Mouse (Mus musculus) heart, embryonic 16.5 days (tissue): ENCODE results near the gene Trim27. TPM values are rescaled to one million over a fixed set of nuclear protein-coding genes. Genes with fewer than 3 reads are reported as not detected.

ENCODE experiments used
- ATAC-seq: fragments of 200-750 bp; cut with Nextera tagmentation; replicated peaks from 2 replicates; pipeline ENCODE4 v1.8.0; 2017; ENCODE audit warnings: moderate number of reproducible peaks; ENCODE audit not compliant: insufficient read depth, low FRiP score; ENCODE audit errors: extremely low read depth
- H3K27ac ChIP-seq: fragments of 300-500 bp; sonication (generic); 2 replicates; pipeline ENCODE4 v1.5.1; 2014; ENCODE audit warnings: mild to moderate bottlenecking, low read length, control low read depth, moderate library complexity
- H3K27me3 ChIP-seq: fragments of 300-500 bp; sonication (generic); 2 replicates; pipeline ENCODE4 v1.6.1; 2014; ENCODE audit warnings: low read length, mixed read lengths; ENCODE audit not compliant: control insufficient read depth, insufficient read depth
- H3K36me3 ChIP-seq: fragments of 300-500 bp; sonication (generic); 2 replicates; pipeline ENCODE4 v1.6.1; 2014; ENCODE audit not compliant: control insufficient read depth, insufficient read depth
- H3K4me1 ChIP-seq: fragments of 300-500 bp; sonication (generic); 2 replicates; pipeline ENCODE4 v1.6.1; 2014; ENCODE audit warnings: low read length, mixed read lengths; ENCODE audit not compliant: control insufficient read depth, insufficient read depth
- H3K4me2 ChIP-seq: fragments of 300-500 bp; sonication (generic); 2 replicates; pipeline ENCODE4 v1.6.1; 2014; ENCODE audit warnings: low read depth, mild to moderate bottlenecking, control low read depth, low read length
- H3K4me3 ChIP-seq: fragments of 300-500 bp; sonication (generic); 2 replicates; pipeline ENCODE4 v1.5.1; 2014; ENCODE audit warnings: mild to moderate bottlenecking, control low read depth, low read length
- H3K9ac ChIP-seq: fragments of 300-500 bp; sonication (generic); 2 replicates; pipeline ENCODE4 v1.6.1; 2014; ENCODE audit warnings: low read length, control low read depth
- H3K9me3 ChIP-seq: fragments of 300-500 bp; sonication (generic); replicated peaks from 2 replicates; pipeline ENCODE4 v1.6.1; 2016; ENCODE audit warnings: low read length; ENCODE audit not compliant: control insufficient read depth
- WGBS: fragments of 180-500 bp; shearing (Covaris S2); extraction: QIAGEN DNeasy Blood & Tissue Kit; methylation state at CpG from one replicate; pipeline ENCODE4 v1.1.7; 2014; 5-methylcytosine and 5-hydroxymethylcytosine counted together
- polyA plus RNA-seq: library from polyadenylated mRNA; unstranded; fragments of >200 nt; fragmentation: Nextera tagmentation; extraction: Ambion mirVana; gene quantifications from 2 replicates; pipeline ENCODE4 v1.2.1, GENCODE M21; 2015

Gene Trim27
- polyA plus RNA-seq, 1 experiment from 2014 or later: 72.8 TPM

DNA sequence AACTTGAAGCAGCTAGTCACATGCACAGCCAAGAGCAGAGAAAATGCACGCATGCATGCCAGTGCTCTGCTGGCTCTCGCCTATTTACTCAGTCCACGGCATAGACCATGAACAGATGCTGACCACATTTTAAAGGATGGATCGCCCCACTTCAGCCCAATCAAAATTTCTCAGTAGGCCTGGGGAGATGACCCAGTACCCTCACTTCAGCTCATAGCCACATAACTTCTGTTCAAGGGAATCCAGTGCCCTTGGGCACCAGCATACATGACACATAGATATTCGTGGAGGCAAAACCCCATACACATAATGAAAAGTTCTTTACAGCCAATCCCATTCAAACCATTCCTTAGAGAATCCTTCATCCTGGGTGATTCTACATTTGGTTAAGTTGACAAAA lies 18.5 kb downstream of the Trim27 start:
- Histone ChIP-seq H3K4me3 (no peak overlapping the region), H3K36me3 (peaks cover 11% of the 10 kb centered on the region; the same call in 1 of the 2 replicates), H3K4me2 (no peak overlapping the region), H3K4me1 (no peaks in the 10 kb centered on the region), H3K27ac (no peak overlapping the region), H3K9me3 (no peaks in the 10 kb centered on the region), H3K27me3 (no peaks in the 10 kb centered on the region), H3K9ac (no peak overlapping the region)
- WGBS: 78% methylated on average over 5 of the region's 5 CpGs
- ATAC-seq: no peak

DNA sequence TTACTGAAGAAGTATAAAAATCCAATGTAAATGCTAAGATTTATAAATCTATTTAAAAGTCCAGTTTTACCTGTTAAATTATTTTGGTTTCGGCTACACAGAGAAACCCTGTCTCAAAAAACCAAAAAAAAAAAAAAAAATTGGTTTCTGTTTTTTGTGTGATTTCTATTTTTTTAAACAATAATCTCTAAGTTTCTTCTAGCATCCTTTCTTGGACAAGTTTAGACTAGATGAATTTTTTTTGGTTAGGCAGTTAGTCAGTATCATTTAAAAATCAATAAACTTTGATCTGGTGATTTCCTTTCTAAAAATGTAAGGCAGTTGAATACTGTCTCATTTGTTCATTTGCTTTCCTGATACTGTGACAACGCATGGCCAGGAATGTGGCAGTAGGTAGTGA lies 19.1 kb downstream of the Trim27 start:
- Histone ChIP-seq H3K27me3 (no peaks in the 10 kb centered on the region), H3K36me3 (peaks cover 9% of the 10 kb centered on the region; the same call in 1 of the 2 replicates), H3K9me3 (no peaks in the 10 kb centered on the region), H3K4me3 (no peak overlapping the region), H3K4me1 (no peaks in the 10 kb centered on the region), H3K27ac (no peak overlapping the region), H3K9ac (no peak overlapping the region), H3K4me2 (no peak overlapping the region)
- 64% methylated on average over 2 of the region's 2 CpGs for WGBS
- ATAC-seq: no peak

DNA sequence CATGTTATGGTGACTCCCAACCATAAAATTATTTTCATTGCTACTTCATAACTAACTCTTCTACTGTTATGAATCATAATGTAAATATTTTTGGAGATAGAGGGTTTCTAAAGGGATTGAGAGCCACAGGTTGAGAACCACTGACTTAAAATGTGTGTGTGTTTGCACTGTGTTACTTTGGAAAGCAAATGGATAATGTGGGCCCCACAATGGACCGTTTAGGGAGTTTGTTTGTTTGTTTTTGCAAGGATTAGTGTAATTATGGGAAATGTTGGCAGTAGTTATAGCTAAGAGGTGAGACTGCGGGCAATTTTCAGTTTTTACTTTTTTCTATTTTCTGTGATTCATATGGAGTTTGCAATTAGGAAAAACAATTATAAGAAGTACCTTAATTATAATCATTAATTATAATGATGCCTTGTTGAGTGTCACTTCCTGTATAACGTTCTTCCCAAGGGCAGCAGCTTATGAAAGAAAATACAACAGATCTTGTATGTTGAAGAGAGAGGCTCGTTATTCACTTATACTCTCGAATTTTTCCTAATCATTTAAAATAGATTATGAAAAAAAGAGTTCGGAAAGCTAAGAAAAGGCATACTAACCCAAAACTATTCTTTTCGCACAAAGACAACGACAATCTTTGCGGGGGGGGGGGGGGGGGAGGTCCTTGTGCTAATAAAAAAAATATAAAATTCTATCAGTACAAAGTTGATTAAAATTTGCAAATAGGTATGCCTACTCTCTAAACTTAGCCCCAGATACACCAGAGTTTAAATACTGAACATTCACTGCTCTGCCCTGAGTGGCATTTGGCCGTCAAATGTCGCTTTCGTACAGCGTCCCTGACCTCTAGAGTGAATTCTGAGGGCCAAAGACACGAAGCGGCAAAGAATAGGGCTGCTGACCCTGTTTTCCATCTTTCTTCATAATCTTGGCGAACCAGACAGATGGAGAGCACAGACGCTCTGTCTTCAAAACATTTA lies 20.1 kb downstream of the Trim27 start:
- Histone ChIP-seq H3K36me3 (peaks cover 7% of the 10 kb centered on the region; the same call in 1 of the 2 replicates), H3K27me3 (no peaks in the 10 kb centered on the region), H3K9ac (peak overlapping the region; percentile 79), H3K4me2 (peak overlapping the region; percentile 73), H3K4me1 (no peaks in the 10 kb centered on the region), H3K4me3 (peak overlapping the region; percentile 89), H3K9me3 (no peaks in the 10 kb centered on the region; the same call in 1 of the 2 replicates), H3K27ac (peak overlapping the region; percentile 79)
- ATAC-seq: peak; percentile 33; the same call in 1 of the 2 replicates
- WGBS: 5% methylated on average over 17 of the region's 17 CpGs

DNA sequence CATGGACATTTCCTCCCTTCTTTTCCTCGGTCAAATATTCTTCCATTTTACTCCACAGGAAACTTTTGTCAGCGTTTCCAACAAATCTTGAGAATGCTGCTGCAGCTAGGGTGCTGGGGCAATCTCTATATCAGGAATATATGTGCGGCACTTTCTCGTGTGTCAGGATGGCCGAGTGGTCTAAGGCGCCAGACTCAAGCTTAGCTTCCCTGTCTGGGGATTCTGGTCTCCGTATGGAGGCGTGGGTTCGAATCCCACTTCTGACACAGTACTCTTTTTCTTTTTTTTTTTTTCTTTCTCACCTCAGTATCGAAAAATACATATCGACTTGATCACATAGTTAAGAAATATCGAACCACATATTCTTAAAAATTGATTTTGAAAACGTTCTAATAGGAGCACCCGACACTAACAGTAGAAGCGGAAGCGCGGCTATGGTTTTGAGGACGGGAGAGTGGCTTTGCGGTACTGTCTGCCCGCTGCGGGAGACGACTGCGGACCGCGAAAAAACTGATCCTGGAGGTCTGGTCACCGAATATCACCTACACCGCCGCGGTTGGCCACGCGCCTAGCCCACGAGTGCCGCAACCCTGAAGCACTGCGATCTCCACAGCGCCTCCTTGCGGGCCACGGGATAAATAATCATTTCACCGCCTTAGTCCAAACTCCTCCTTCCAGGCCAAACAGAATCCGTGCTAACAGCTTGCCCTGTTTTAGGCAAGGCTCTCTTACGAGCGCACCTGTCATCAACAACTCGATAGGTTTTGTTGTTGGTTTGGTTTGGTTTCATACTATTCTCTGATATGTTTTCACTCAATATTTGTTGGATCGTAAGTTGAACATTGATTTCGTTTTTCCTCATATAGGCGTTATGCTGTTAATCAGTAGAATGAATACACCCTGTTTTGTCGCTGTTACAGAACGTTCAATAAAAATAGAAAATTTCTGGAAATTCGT lies 21.1 kb downstream of the Trim27 start:
- Histone ChIP-seq H3K36me3 (peaks cover 3% of the 10 kb centered on the region; the same call in 1 of the 2 replicates), H3K9me3 (no peaks in the 10 kb centered on the region; the same call in 1 of the 2 replicates), H3K27me3 (no peaks in the 10 kb centered on the region), H3K4me1 (no peaks in the 10 kb centered on the region), H3K4me3 (peak overlapping the region; percentile 89), H3K9ac (peak overlapping the region; percentile 85), H3K27ac (peak overlapping the region; percentile 79), H3K4me2 (peak overlapping the region; percentile 73)
- 4% methylated on average over 48 of the region's 48 CpGs for WGBS
- ATAC-seq: peak; percentile 93

DNA sequence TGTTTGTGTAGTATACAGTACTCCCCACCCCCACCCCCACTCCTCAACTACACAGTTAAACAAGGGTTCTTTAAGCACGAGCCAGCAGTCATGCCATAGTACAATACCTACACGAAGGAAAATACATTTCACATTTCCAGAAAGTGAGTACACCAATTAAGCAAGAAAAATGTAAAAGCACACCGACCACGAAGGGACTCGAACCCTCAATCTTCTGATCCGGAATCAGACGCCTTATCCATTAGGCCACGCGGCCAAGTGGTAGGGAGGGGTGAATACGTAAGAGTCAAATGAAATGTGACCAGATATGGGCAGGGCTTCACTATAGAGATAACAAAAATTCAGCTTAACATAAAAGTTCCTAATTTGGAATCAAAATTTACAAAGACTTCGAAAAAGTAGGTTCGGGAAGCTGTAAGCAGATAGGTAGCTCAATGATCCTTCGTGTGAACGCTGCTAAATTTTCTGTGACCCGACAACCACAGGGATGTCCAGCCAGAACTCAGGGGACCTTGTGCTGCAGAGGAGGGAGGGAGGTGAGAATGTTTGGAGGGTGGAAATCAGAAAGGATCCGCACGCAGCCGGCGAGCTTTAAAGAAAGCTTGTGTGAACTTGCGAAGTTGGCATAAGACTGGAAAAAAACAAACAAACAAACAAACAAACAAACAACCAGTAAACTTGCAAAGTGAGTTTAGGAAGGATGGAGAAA lies 36.2 kb downstream of the Trim27 start:
- peak overlapping the region; percentile 53 for H3K4me3 ChIP-seq
- ATAC-seq: peak; percentile 45; the same call in 1 of the 2 replicates
- H3K9me3 ChIP-seq: peaks cover 8% of the 10 kb centered on the region
- peak overlapping the region; percentile 67 for H3K4me2 ChIP-seq
- no peaks in the 10 kb centered on the region; the same call in 1 of the 2 replicates for H3K4me1 ChIP-seq
- H3K27me3 ChIP-seq: 0 out of 2 replicates have a peak, but pooled peaks cover 2% of the 10 kb centered on the region
- WGBS: 1% methylated on average over 20 of the region's 20 CpGs
- H3K9ac ChIP-seq: peak overlapping the region; percentile 26; the same call in 1 of the 2 replicates
- no peaks in the 10 kb centered on the region for H3K36me3 ChIP-seq
- no peak overlapping the region for H3K27ac ChIP-seq

DNA sequence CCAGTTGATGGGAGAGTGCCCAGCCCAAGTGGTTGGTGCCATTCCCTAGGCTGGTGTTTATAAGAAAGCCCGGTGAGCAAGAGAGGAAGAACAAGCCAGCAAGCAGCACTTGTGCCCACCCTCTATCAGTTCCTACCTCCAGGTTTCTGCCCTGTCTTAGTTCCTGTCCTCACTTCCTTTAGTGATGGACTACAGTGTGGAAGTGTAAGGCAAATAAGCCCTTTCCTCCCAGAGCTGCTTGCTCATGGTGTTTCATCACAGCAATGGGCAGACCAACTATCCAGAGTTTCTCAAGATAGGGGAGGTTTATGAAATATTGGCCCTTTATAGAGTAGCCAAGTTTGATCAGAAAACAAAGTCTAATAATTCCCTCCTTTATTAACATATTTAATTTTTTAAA lies 37.5 kb downstream of the Trim27 start:
- peaks cover 2% of the 10 kb centered on the region; the same call in 1 of the 2 replicates for H3K4me1 ChIP-seq
- no peak overlapping the region for H3K4me2 ChIP-seq
- no peak for ATAC-seq
- no peak overlapping the region for H3K27ac ChIP-seq
- H3K36me3 ChIP-seq: no peaks in the 10 kb centered on the region
- 0 out of 2 replicates have a peak, but pooled peaks cover under 1% of the 10 kb centered on the region for H3K9me3 ChIP-seq
- no peak overlapping the region for H3K9ac ChIP-seq
- WGBS: 48% methylated on average over 1 of the region's 1 CpGs
- peaks cover 4% of the 10 kb centered on the region; the same call in 1 of the 2 replicates for H3K27me3 ChIP-seq
- H3K4me3 ChIP-seq: no peak overlapping the region

DNA sequence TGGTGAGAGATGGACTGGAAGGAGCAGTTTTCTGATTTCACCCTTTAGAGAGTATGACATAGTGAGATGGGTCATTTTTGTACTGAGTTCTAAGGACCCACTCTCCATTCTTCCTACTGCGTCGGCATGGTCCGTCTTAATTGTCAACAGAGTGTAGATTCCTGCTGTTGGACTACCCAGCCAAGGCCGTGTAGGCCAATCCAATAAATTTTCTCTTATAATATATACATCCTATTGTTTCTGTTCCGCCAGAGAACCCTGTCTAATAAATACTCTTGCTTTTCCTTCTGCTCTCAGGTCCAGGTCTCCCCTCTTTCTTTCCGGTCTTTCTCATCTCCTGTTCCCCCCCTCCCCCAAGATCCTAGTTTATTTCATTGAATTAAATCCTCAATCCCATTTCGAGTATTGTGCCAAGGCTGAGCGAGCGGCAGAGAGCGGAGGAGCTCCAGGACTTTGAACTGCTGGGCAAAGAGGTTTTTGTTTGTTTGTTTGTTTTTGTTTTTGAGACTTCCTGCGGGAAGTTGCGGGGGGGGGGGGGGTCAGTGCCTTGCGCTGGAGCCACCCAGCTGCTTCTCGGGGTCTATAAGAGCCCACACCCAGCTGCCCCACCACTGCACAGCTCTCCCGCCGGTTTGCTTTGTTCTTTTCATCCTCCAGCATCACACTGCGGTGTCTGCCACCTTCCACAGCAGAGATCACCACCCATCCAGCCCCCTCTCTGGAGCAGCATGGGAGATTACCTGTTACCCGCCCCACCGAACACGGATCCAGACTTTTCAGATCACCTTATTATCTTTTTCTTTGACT lies 42.6 kb downstream of the Trim27 start:
- H3K4me1 ChIP-seq: peaks cover 8% of the 10 kb centered on the region; the same call in 1 of the 2 replicates
- H3K27ac ChIP-seq: no peak overlapping the region
- peak overlapping the region; percentile 70 for H3K9ac ChIP-seq
- 6% methylated on average over 20 of the region's 20 CpGs for WGBS
- peak; percentile 69 for ATAC-seq
- H3K9me3 ChIP-seq: no peaks in the 10 kb centered on the region
- no peaks in the 10 kb centered on the region for H3K36me3 ChIP-seq
- peak overlapping the region; percentile 67 for H3K4me3 ChIP-seq
- peaks cover 4% of the 10 kb centered on the region; the same call in 1 of the 2 replicates for H3K27me3 ChIP-seq
- peak overlapping the region; percentile 89 for H3K4me2 ChIP-seq
